8 mouse cellular contexts compared by ENCODE assay signal in the genomic region with DNA sequence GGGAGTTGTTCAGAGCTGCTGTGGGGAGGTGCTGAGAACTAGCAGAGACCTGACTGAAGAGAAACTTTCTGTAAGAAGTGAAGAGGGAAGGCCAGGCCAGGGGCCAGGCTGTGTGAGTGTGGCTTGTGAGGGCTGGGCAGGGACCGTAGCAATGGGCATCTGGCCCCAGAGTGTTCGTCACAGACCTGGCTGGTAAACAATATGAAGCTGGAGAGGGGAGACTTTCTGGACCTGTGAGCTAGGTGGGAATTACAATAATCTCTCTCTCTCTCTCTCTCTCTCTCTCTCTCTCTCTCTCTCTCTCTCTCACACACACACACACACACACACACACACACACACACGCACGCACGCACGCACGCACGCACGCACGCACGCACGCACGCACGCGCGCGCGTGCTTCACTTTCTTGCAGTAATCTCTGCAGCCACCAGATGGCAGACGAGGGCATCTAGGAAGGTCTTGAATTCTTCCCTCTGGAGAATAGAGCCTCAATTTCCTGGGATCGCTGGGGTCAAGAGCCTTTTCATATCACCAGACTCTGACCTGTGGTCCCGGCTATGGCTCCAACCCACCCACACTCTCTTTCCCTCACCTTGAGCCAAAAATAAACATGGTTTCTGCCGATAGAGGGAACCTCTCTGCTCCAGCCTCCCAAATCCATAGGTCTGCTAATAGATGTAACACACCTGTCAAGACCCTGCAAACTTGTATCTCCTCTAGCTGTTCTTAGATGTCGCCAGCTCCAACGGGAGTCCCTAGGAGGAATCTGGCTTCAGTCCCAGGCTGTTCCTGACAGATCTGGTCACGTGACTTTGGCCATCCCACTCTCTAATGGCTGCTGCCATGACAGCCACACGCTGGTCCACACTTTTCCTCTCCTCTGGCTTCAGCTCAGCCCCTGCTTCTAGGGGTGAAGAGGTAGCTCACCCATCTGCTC. TPM values are rescaled to one million over a fixed set of nuclear protein-coding genes. Genes with fewer than 3 reads are reported as not detected.
A peak's percentile ranks its signal among the peaks of the same experiment; 100 is the strongest.
DNase-seq lines count a peak whose midpoint lies in the region; ATAC-seq and TF ChIP-seq lines count a peak whose summit lies in the region.

No protein-coding gene starts in this region.

- DNase-seq in CD8-positive naive resting alpha-beta T cell, adult 2 months (ENCODE audit: low read depth in 2 of 2, low spot score in 2 of 2) = peak; percentile 60 to 63
- peak; percentile 81 to 90 for DNase-seq in heart, postnatal 10 days
- DNase-seq in kidney, postnatal 36 days = peak; percentile 81 to 92

- H3K9me3 ChIP-seq in forebrain, embryonic 13.5 days (replicated peaks) = no peaks in the 10 kb centered on the region
- no peaks in the 10 kb centered on the region for H3K9me3 ChIP-seq in liver, embryonic 15.5 days (replicated peaks)
- no peaks in the 10 kb centered on the region for H3K9me3 ChIP-seq in neural tube, embryonic 13.5 days

- peak overlapping the region; percentile 60 for H3K4me2 ChIP-seq in forebrain, embryonic 13.5 days
- H3K4me2 ChIP-seq in liver, embryonic 15.5 days = peak overlapping the region; percentile 67
- peak overlapping the region; percentile 55 for H3K4me2 ChIP-seq in neural tube, embryonic 13.5 days

- H3K4me1 ChIP-seq in forebrain, embryonic 13.5 days = peaks cover 18% of the 10 kb centered on the region
- H3K4me1 ChIP-seq in liver, embryonic 15.5 days (replicated peaks) = peaks cover 18% of the 10 kb centered on the region
- H3K4me1 ChIP-seq in neural tube, embryonic 13.5 days (replicated peaks) = peaks cover 16% of the 10 kb centered on the region
- peaks cover 15% of the 10 kb centered on the region for H3K4me1 ChIP-seq in testis, adult 2 months (ENCODE audit: control insufficient read depth, insufficient read depth, low read length)

- H3K36me3 ChIP-seq in forebrain, embryonic 13.5 days (ENCODE audit: poor library complexity, severe bottlenecking) = no peaks in the 10 kb centered on the region
- H3K36me3 ChIP-seq in liver, embryonic 15.5 days (replicated peaks) = no peaks in the 10 kb centered on the region
- no peaks in the 10 kb centered on the region for H3K36me3 ChIP-seq in neural tube, embryonic 13.5 days
- H3K36me3 ChIP-seq in testis, adult 2 months (ENCODE audit: control insufficient read depth, insufficient read depth, low read length) = no peaks in the 10 kb centered on the region

- peak overlapping the region; percentile 63 for H3K9ac ChIP-seq in forebrain, embryonic 13.5 days
- H3K9ac ChIP-seq in liver, embryonic 15.5 days = peak overlapping the region; percentile 43; the same call in 1 of the 2 replicates
- peak overlapping the region; percentile 70 for H3K9ac ChIP-seq in neural tube, embryonic 13.5 days

- peak; percentile 60 for ATAC-seq in cerebellum, adult (ENCODE audit: insufficient number of reproducible peaks, low FRiP score, low TSS enrichment)
- peak; percentile 78 for ATAC-seq in forebrain, embryonic 13.5 days
- ATAC-seq in liver, embryonic 15.5 days (ENCODE audit: insufficient read depth) = no peak
- ATAC-seq in neural tube, embryonic 13.5 days (ENCODE audit: low read depth) = peak; percentile 78

- TF ChIP-seq POLR2A in testis, adult 2 months (IDR thresholded peaks at IDR 0.05; ENCODE audit: control insufficient read depth, low read depth, low read length) = no peak

- TF ChIP-seq CTCF in testis, adult 2 months (IDR thresholded peaks at IDR 0.05; ENCODE audit: control insufficient read depth, insufficient read depth, insufficient replicate concordance, low read depth, low read length) = peak; percentile 65; the same call in 1 of the 2 replicates

- H3K27me3 ChIP-seq in forebrain, embryonic 13.5 days = no peaks in the 10 kb centered on the region; the same call in 1 of the 2 replicates
- H3K27me3 ChIP-seq in liver, embryonic 15.5 days = no peaks in the 10 kb centered on the region
- H3K27me3 ChIP-seq in neural tube, embryonic 13.5 days = no peaks in the 10 kb centered on the region
- H3K27me3 ChIP-seq in testis, adult 2 months (ENCODE audit: control insufficient read depth, insufficient read depth, low read length) = no peaks in the 10 kb centered on the region

- peak overlapping the region; percentile 34 for H3K4me3 ChIP-seq in forebrain, embryonic 13.5 days
- peak overlapping the region; percentile 49 for H3K4me3 ChIP-seq in liver, embryonic 15.5 days (replicated peaks)
- peak overlapping the region; percentile 25 for H3K4me3 ChIP-seq in neural tube, embryonic 13.5 days
- peak overlapping the region; percentile 69 for H3K4me3 ChIP-seq in testis, adult 2 months (ENCODE audit: control insufficient read depth, low read depth, low read length)

- intact Hi-C loops in heart, postnatal 10 days (cut with DNase I) = loop anchor here (1.0 kb wide), 1 partner anchor 17 kb away; no protein-coding TSS in a partner anchor

- WGBS in forebrain, embryonic 13.5 days = 15% methylated on average over 24 of the region's 26 CpGs
- WGBS in liver, embryonic 15.5 days (ENCODE audit: insufficient replicate concordance) = 17% methylated on average over 15 of the region's 26 CpGs
- whole genome bisulfite sequencing in neural tube, embryonic 13.5 days = 23% methylated on average over 15 of the region's 26 CpGs

- peak overlapping the region; percentile 32; the same call in 1 of the 2 replicates for H3K27ac ChIP-seq in forebrain, embryonic 13.5 days
- H3K27ac ChIP-seq in liver, embryonic 15.5 days (replicated peaks) = peak overlapping the region; percentile 81
- H3K27ac ChIP-seq in neural tube, embryonic 13.5 days (replicated peaks) = peak overlapping the region; percentile 46; the same call in 1 of the 2 replicates
- peak overlapping the region; percentile 49 for H3K27ac ChIP-seq in testis, adult 2 months (ENCODE audit: control insufficient read depth, insufficient read depth, low read depth, low read length)

RNA-seq across cellular contexts. Expression of a gene that starts 16.1 kb away (rescaled TPM):
- 11.8 and 14.2 TPM in 2 replicates for polyA plus RNA-seq in forebrain, embryonic 13.5 days (2015; fragmentation: Nextera tagmentation; extraction: Ambion mirVana)
- 1 to 10 TPM; 4.2 to 4.6 TPM for total RNA-seq in heart, postnatal 10 days (2021)
- polyA plus RNA-seq in liver, embryonic 15.5 days (2015; fragmentation: Nextera tagmentation; extraction: Ambion mirVana) = 8.8 and 9.8 TPM in 2 replicates
- polyA plus RNA-seq in neural tube, embryonic 13.5 days (2015; fragmentation: Nextera tagmentation; extraction: Ambion mirVana) = 13.4 and 14.6 TPM in 2 replicates
- 98.0 and 110 TPM in 2 replicates for polyA plus RNA-seq in testis, adult 2 months (2012; rRNA removed)

RNA-seq across cellular contexts. Expression of a gene that starts 42.0 kb away (rescaled TPM):
- 0.42 and 0.52 TPM in 2 replicates for polyA plus RNA-seq in forebrain, embryonic 13.5 days (2015; fragmentation: Nextera tagmentation; extraction: Ambion mirVana)
- total RNA-seq in heart, postnatal 10 days (2021) = under 1 TPM; 0.12 to 0.14 TPM
- polyA plus RNA-seq in liver, embryonic 15.5 days (2015; fragmentation: Nextera tagmentation; extraction: Ambion mirVana) = 0.54 and 0.78 TPM in 2 replicates
- 0.45 and 0.60 TPM in 2 replicates for polyA plus RNA-seq in neural tube, embryonic 13.5 days (2015; fragmentation: Nextera tagmentation; extraction: Ambion mirVana)
- polyA plus RNA-seq in testis, adult 2 months (2012; rRNA removed) = 0.11 and 0.14 TPM in 2 replicates
